Mouse (Mus musculus): ENCODE results near the gene H2afy2. TPM values are rescaled to one million over a fixed set of nuclear protein-coding genes. Genes with fewer than 3 reads are reported as not detected.

H2afy2 gene
- total RNA-seq, 2 experiments from 2014 or later, result 14.3 to 14.7 TPM

DNA sequence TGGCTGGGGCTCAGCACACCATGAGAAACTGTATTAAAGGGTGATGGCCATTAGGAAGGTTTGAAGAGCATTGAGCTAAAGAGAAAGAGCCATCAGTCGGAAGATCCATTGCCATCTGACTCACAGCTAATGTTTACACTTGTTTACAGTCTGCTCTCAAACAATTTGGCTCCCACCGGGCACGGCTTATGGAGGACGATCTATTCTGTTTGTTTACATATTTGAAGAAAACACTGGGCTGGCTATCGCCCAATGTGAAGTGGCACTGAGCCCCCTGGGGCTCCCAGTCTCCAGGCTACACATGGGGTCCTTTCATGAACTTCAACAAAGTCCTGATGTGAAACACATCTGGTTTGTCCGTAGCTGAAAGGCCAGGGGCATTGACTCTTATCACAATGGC is 17.1 kb downstream of the H2afy2 start:
- DNase-seq (ENCODE audit: low spot score in 2 of 2), result no peak
- no peak overlapping the region for H3K4me3 ChIP-seq
- TF ChIP-seq CTCF (conservative IDR thresholded peaks at IDR 0.05), result no peak
- no peak overlapping the region for H3K27ac ChIP-seq

DNA sequence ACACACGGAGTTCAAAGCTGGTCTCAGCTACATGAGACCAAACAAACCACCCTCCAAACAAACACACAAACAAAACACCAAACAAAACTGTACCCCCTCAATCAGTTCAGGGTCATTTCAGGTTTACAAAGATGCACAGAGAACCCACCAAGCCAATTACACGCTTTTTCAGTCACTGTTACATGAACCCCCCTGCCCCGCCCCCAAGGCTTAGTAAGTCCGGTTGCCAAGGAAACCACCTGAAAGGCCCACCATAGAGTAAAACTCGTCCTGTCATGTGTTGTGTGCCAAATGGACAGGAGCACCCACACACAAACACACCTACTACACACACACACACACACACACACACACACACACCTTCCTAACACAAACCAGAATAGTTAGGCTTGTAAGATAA is 18.4 kb downstream of the H2afy2 start:
- DNase-seq (ENCODE audit: low spot score in 2 of 2), result no peak
- Histone ChIP-seq H3K27ac (no peak overlapping the region), H3K4me3 (no peak overlapping the region)
- no peak for TF ChIP-seq CTCF (conservative IDR thresholded peaks at IDR 0.05)

DNA sequence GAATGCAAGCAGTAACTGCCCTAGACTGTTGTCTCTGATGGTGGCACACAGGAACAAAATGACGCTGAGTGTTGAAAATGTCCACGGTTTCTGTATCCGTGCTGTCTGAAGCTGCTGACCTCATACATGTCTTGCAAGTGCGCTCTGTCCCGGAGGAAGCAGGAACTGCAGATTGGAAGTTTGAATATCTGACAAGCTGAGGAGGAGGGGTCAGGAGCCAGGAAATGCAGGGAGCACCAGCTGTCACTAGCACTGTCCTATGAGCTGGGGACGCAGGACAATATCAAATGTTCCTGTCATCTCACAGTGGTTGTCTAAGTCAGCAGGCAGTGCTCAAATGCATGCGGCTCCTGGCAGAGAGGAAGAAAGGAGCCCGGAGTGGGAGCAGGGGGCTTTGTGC is 19.3 kb downstream of the H2afy2 start:
- TF ChIP-seq CTCF (conservative IDR thresholded peaks at IDR 0.05), result no peak
- DNase-seq (ENCODE audit: low spot score in 2 of 2), result no peak
- Histone ChIP-seq H3K4me3 (no peak overlapping the region), H3K27ac (no peak overlapping the region)

DNA sequence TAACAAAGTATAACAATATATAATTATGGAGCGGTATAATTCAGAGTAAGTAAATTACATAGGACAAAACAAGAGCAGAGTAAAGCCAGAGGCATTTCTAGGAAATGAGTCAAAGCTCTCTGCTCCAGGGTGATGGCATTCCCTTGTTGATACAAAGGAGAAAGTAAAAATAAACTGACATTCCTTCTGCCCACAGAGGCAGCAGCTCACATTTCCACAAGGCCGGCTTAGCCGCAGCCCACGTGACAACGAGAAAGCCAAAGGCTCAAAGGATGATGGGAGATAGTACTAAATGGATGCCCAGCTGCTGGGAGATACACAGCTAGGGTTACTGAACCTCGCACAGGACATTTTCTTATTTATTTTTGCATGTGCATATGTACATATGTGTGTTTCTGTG is 24.1 kb downstream of the H2afy2 start:
- no peak for DNase-seq (ENCODE audit: low spot score in 2 of 2)
- no peak overlapping the region for H3K4me3 ChIP-seq
- no peak for TF ChIP-seq CTCF (conservative IDR thresholded peaks at IDR 0.05)
- H3K27ac ChIP-seq, result no peak overlapping the region

DNA sequence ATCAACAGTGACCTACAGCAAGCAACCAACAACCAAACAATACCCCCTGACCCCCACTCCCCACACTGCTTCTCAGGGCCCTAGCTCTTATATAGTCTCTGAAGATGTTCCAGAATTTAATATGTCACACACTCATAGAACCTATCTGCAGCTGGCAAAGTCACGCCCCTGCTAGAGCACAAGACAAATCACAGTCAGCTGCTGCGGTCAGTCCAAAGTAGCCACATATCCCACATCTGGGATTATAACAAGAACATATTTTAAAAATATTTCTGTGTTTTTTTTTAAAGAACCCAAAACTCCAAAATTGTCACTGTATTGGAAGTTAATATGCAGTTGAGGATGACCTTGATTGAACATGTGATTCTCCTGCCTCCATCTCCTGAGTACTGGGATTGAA is 25.0 kb downstream of the H2afy2 start:
- DNase-seq (ENCODE audit: low spot score in 2 of 2), result no peak
- TF ChIP-seq CTCF (conservative IDR thresholded peaks at IDR 0.05), result no peak
- no peak overlapping the region for H3K4me3 ChIP-seq
- H3K27ac ChIP-seq, result no peak overlapping the region

DNA sequence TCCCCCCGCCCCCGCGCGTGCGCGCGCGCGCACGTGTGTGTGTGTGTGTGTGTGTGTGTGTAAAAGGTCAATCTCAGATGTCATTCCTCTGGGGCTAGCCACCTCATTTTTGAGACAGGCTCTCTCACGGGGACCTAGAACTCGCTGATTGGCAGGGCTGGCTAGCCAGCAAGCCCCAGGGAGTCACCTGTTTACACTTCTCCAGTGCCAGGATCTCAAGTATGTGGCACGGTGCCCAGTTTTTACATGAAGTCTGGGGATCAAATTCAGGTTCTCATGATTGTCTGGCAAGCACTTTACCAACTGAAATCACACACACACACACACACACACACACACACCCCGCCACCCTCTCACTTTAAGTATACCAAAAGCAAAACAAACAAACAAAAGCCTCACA is 26.9 kb downstream of the H2afy2 start:
- Histone ChIP-seq H3K27ac (no peak overlapping the region), H3K4me3 (no peak overlapping the region)
- no peak for TF ChIP-seq CTCF (conservative IDR thresholded peaks at IDR 0.05)
- DNase-seq (ENCODE audit: low spot score in 2 of 2), result no peak

DNA sequence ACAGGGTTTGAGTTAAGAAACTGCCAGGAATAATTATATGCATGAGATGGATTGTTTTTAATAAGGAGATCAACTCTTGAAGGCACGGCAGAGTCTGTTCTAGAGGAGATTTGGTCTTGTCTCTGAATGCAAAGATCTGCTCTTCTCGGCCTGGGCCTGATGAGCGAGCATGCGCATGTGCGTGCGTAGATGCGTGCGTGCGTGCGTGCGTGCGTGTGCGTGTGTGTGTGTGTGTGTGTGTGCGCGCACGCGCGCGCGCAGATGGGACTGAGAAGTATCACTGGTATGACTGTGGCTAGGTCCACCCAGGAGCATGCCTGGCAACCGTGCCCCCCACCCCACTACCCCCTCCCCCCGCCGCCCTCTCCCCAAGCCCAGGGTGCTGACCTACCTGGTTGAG is 30.9 kb downstream of the H2afy2 start:
- DNase-seq (ENCODE audit: low spot score in 2 of 2), result no peak
- H3K27ac ChIP-seq, result no peak overlapping the region
- TF ChIP-seq CTCF (conservative IDR thresholded peaks at IDR 0.05), result no peak
- H3K4me3 ChIP-seq, result no peak overlapping the region

DNA sequence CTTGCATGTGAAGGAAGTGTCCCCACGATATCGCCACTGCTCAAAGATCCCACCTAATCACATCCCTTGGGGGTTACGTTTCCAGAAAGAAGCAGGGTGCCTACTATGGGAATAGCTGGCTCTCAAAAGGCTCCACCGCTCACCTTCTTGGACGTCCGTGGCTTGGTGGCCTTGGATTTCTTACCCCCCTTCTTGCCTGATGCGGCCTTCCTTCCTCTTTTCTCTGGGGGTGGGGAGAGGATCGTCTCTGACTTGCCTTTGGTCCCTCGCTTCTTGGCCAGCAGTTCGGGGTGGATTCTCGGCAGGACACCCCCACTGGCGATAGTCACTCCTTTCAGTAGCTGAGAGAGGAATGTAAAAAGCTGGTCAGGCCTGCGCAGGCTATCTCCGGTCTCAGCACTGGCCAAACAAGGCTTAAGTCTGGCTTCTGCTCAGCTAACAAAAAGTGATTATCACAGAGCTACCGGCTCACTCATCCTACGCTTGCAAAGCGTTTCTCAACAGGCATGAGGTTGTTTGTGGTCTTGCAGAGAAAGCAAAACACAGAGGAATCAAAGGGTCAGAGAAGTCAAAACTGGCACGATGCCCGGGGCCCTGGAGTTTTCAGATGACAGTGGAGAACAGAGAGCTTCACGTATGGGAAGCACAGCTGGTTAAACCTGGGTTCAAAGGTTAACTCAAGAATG is 32.3 kb downstream of the H2afy2 start:
- Histone ChIP-seq H3K4me3 (no peak overlapping the region), H3K27ac (no peak overlapping the region)
- DNase-seq (ENCODE audit: low spot score in 2 of 2), result no peak
- TF ChIP-seq CTCF (conservative IDR thresholded peaks at IDR 0.05), result no peak

DNA sequence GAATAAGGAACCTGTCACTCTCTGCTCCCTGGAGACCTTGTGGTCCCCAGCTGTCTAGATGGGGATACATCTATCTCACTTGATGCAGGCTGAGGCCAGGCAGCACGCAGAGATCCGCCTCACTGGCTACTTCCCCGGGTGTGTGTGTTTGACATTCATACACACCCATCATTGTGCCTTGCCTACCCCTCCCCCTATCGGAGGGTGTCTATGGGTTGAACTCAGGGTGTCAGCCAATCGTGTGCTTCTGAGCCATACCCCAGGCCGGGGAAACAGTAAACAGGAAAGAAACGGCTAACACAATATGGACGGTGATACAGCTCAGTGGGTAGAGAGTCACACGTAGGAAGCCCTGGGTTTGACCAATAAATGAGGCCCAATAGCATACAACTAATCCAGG is 33.9 kb downstream of the H2afy2 start:
- DNase-seq (ENCODE audit: low spot score in 2 of 2), result no peak
- no peak for TF ChIP-seq CTCF (conservative IDR thresholded peaks at IDR 0.05)
- Histone ChIP-seq H3K27ac (no peak overlapping the region), H3K4me3 (no peak overlapping the region)

DNA sequence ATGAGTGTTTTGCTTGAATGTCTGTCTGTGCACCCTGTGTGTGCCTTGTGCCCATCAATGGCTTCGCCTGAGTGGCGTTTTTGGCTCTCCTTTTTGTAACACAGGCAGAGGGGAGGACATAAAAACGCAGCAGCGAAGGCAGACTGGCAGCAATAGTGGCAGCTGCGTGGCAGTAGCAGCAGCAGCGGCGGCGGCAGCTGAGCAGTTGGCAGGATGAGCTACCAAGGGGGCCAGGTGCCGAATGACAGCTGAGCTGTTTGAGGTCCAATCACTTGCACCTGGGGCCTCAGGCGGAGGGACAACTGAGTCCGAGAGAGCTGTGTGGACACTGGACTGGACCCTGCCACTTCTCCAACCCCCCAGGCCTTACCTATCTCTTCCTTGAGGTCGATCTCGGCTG is 36.6 kb downstream of the H2afy2 start:
- no peak for TF ChIP-seq CTCF (conservative IDR thresholded peaks at IDR 0.05)

DNA sequence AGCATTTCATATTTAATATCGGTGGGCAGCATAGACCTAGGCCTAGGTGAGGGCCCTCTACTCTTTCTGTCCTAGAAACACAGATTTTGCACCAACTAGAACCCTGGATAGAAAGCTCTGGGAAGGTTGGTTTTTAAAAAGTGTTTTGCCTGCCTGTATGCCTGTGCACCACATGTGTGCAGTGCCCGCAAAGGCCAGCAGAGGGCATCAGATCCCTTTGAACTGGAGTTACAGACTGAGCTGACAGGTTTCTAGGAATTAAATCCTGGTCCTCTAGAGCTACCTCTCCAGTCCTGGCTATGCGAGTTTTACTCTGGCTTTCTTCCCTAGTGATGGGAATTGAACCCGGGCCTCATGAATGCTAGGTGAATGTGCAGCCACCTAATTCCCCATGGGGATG is 38.8 kb downstream of the H2afy2 start:
- H3K27ac ChIP-seq, result no peak overlapping the region
- no peak overlapping the region for H3K4me3 ChIP-seq
- no peak for DNase-seq (ENCODE audit: low spot score in 2 of 2)
- peak; percentile 60 for TF ChIP-seq CTCF (conservative IDR thresholded peaks at IDR 0.05)

More for the DNA sequence above, 36.6 kb downstream of the H2afy2 start:
- DNase-seq (ENCODE audit: low spot score in 2 of 2), result no peak
- Histone ChIP-seq H3K27ac (no peak overlapping the region), H3K4me3 (no peak overlapping the region)

DNA sequence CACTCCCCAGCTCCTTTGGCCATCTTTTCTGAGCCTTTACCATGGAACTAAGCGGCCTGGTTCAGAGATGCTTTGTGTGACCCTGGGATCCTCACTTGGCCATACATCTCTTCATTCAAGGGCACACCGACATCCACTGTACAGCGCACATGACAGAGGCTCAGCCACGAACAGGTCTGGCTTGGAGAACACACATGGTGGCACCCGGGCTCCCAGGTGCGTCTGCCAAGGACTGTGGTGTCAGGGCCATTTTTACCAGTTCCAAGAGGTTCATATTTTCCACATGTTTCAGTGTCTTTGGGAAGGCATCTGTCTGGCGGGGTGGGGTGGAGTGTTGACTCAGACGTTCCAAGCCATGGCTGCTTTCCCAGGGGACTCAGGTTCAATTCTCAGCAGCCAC is 41.6 kb downstream of the H2afy2 start:
- H3K27ac ChIP-seq, result no peak overlapping the region
- DNase-seq (ENCODE audit: low spot score in 2 of 2), result no peak
- no peak for TF ChIP-seq CTCF (conservative IDR thresholded peaks at IDR 0.05)
- H3K4me3 ChIP-seq, result no peak overlapping the region

DNA sequence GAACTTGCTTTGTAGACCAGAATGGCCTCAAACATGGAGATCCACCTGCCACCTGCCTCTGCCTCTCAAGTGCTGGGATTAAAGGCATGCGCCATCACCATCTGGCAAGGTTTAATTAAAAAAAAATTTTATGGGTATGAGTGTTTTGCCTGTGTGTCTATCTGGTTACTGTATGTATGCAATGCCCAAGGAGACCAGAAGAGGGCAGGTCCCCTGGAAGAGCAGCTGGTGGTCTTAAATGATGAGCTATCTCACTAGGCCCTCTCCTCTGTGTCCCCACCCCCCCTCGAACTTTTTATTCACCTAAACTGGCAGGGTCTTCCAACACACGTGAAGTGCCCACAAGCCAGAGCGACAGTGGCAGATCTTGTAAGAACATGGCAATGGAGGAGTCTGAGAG is 42.1 kb downstream of the H2afy2 start:
- no peak for DNase-seq (ENCODE audit: low spot score in 2 of 2)
- H3K27ac ChIP-seq, result no peak overlapping the region
- H3K4me3 ChIP-seq, result no peak overlapping the region
- peak; percentile 44 for TF ChIP-seq CTCF (conservative IDR thresholded peaks at IDR 0.05)

DNA sequence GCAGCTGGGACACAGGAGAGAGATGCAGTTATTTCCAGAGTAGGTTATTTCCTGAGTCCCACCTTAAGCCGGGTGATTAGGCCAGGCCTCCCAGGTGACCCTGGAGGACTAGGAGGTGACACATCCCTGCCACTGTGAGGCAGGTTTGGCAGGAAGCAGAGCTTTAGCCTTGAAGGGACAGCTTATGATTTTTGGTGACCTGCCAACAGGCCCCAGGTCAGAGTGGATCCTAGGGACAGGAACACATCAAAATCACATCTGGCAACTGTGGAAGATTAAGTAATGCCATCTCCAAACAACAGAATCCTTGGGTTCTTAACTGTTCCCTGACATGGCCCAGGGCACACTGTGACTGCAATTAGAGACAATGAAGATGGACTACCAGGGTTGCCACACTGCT is 42.6 kb downstream of the H2afy2 start:
- TF ChIP-seq CTCF (conservative IDR thresholded peaks at IDR 0.05), result no peak
- DNase-seq (ENCODE audit: low spot score in 2 of 2), result no peak
- Histone ChIP-seq H3K4me3 (no peak overlapping the region), H3K27ac (no peak overlapping the region)

DNA sequence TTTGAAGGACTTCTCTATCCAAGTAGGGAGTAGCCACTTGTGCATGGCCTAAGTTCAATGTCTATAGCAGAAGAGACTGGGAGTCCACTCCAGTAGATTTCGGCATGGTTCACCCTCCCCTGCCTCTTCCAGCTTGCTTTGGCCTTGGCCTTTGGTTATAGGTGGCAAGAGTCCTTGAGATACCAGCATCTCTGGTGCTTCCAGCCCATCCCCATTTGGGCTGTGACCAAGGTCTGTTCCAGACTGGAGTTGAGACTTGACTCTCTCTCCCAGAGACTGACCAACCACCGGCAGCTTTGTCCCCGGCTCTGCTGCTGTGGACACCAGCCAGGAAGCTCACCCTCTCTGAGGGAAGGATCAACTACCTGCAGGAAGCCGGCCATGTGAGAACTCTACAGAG is 45.8 kb downstream of the H2afy2 start:
- TF ChIP-seq CTCF (conservative IDR thresholded peaks at IDR 0.05), result no peak
- DNase-seq (ENCODE audit: low spot score in 2 of 2), result no peak
- Histone ChIP-seq H3K27ac (no peak overlapping the region), H3K4me3 (no peak overlapping the region)
